Comparison of ENCODE assay signal across 16 mouse cellular contexts in the genomic region with DNA sequence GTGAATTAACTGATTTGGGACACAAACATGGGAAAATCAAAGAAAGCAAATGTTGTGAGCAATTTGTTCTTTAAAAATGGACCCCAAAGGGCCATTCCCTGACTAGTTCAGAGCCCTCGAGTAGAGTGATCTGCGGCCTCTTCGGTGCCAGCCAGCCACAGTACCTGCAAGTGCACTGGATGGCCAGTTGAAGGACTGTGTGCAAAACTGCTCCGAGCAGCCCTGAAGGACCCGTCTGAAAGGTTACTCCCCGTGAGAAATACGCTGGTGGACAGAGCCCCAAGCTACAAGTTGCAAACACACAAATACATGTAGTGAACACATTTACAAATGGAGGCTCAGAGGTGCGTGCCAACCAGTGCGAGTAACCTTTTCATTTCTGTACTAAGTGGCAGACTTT.
DNase-seq lines count a peak whose midpoint lies in the region; ATAC-seq and TF ChIP-seq lines count a peak whose summit lies in the region.
"Had no signal": no experiment of that assay in that cellular context is flagged by ENCODE, and none has a peak within 500 bp of the region (broad histone marks: within the 10 kb centered on the region; RNA-seq: fewer than 3 reads in every experiment).

No protein-coding gene starts in this region.

- no peak for ATAC-seq in forebrain, embryonic 15.5 days (replicated peaks)
- ATAC-seq in limb, embryonic 11.5 days (ENCODE audit: insufficient number of reproducible peaks, low FRiP score, low TSS enrichment, low read depth) = no peak
- ATAC-seq in midbrain, postnatal 0 days (ENCODE audit: low FRiP score) = 0 out of 2 replicates have a peak, but pooled peaks have one; percentile 13
- no peak for ATAC-seq in liver, postnatal 0 days

- TF ChIP-seq POLR2A in lung, adult 2 months (IDR thresholded peaks at IDR 0.05; ENCODE audit: borderline replicate concordance, extremely low read depth, low read depth, low read length) = no peak

- no peak for TF ChIP-seq CTCF in midbrain, postnatal 0 days (IDR thresholded peaks at IDR 0.05)
- TF ChIP-seq CTCF in liver, postnatal 0 days (IDR thresholded peaks at IDR 0.05; ENCODE audit: low read depth) = no peak
- TF ChIP-seq CTCF in lung, adult 2 months (IDR thresholded peaks at IDR 0.05; ENCODE audit: insufficient read depth, low read length) = no peak

- peak; percentile 39 for DNase-seq in embryonic facial prominence, embryonic 10.5 days (ENCODE audit: low spot score)
- DNase-seq in limb, embryonic 11.5 days (ENCODE audit: low spot score) = peak; percentile 61
- no peak for DNase-seq in midbrain, postnatal 0 days (ENCODE audit: low spot score)
- no peak for DNase-seq in gastrocnemius, postnatal 4 days (ENCODE audit: low spot score in 2 of 2)
- DNase-seq in liver, postnatal 0 days = no peak
- no peak for DNase-seq in right cerebral cortex, postnatal 10 days (ENCODE audit: low spot score in 2 of 2)
- DNase-seq in lung, adult 2 months = no peak
- DNase-seq: adrenal gland, postnatal 14 days; cerebellum, postnatal 14 days; gastrocnemius, postnatal 25 days; lung, adult 18-20 months; right cerebral cortex, postnatal 14 days had no signal

- H3K27me3 ChIP-seq in embryonic facial prominence, embryonic 10.5 days (replicated peaks; ENCODE audit: low read depth, poor library complexity, severe bottlenecking) = no peaks in the 10 kb centered on the region
- no peaks in the 10 kb centered on the region for H3K27me3 ChIP-seq in forebrain, embryonic 15.5 days
- H3K27me3 ChIP-seq in limb, embryonic 11.5 days (ENCODE audit: control insufficient read depth, insufficient read depth, low read length) = no peaks in the 10 kb centered on the region
- no peaks in the 10 kb centered on the region for H3K27me3 ChIP-seq in midbrain, postnatal 0 days (ENCODE audit: insufficient read depth, low read length)
- H3K27me3 ChIP-seq in liver, postnatal 0 days (ENCODE audit: insufficient read depth, low read length) = no peaks in the 10 kb centered on the region
- H3K27me3 ChIP-seq: embryonic facial prominence, embryonic 12.5 days; heart, embryonic 13.5 days; kidney, embryonic 15.5 days had no signal

- 51% methylated on average over 9 of the region's 9 CpGs for WGBS in embryonic facial prominence, embryonic 10.5 days
- 16% methylated on average over 9 of the region's 9 CpGs for WGBS in forebrain, embryonic 15.5 days
- 34% methylated on average over 9 of the region's 9 CpGs for WGBS in limb, embryonic 11.5 days
- WGBS in midbrain, postnatal 0 days = 37% methylated on average over 9 of the region's 9 CpGs
- WGBS in liver, postnatal 0 days (ENCODE audit: insufficient replicate concordance) = 82% methylated on average over 9 of the region's 9 CpGs
- WGBS in lung, adult 2 months = 67% methylated on average over 9 of the region's 9 CpGs

- peak overlapping the region; percentile 67 for H3K27ac ChIP-seq in embryonic facial prominence, embryonic 10.5 days (replicated peaks)
- peak overlapping the region; percentile 88 for H3K27ac ChIP-seq in forebrain, embryonic 15.5 days (replicated peaks)
- H3K27ac ChIP-seq in limb, embryonic 11.5 days (replicated peaks; ENCODE audit: low read depth, low read length) = peak overlapping the region; percentile 79
- H3K27ac ChIP-seq in midbrain, postnatal 0 days (ENCODE audit: low read depth, low read length) = peak overlapping the region; percentile 68
- no peak overlapping the region for H3K27ac ChIP-seq in liver, postnatal 0 days (ENCODE audit: low read depth)
- H3K27ac ChIP-seq: embryonic facial prominence, embryonic 12.5 days; heart, embryonic 13.5 days; kidney, embryonic 15.5 days had no signal

- H3K36me3 ChIP-seq in embryonic facial prominence, embryonic 10.5 days (replicated peaks) = peaks cover 27% of the 10 kb centered on the region; the same call in 1 of the 2 replicates
- H3K36me3 ChIP-seq in forebrain, embryonic 15.5 days = peaks cover 4% of the 10 kb centered on the region; the same call in 1 of the 2 replicates
- no peaks in the 10 kb centered on the region for H3K36me3 ChIP-seq in limb, embryonic 11.5 days (ENCODE audit: control insufficient read depth, insufficient read depth, low read length)
- H3K36me3 ChIP-seq in midbrain, postnatal 0 days (ENCODE audit: insufficient read depth, low read length) = peaks cover 3% of the 10 kb centered on the region; the same call in 1 of the 2 replicates
- 0 out of 2 replicates have a peak, but pooled peaks cover 6% of the 10 kb centered on the region for H3K36me3 ChIP-seq in liver, postnatal 0 days (replicated peaks; ENCODE audit: insufficient read depth, low read length)

- peak overlapping the region; percentile 23; the same call in 1 of the 2 replicates for H3K9ac ChIP-seq in forebrain, embryonic 15.5 days (replicated peaks)
- no peak overlapping the region for H3K9ac ChIP-seq in limb, embryonic 11.5 days (ENCODE audit: low read length)
- H3K9ac ChIP-seq in midbrain, postnatal 0 days (replicated peaks; ENCODE audit: low read length, poor library complexity, severe bottlenecking) = no peak overlapping the region
- H3K9ac ChIP-seq in liver, postnatal 0 days (replicated peaks) = no peak overlapping the region
- H3K9ac ChIP-seq: embryonic facial prominence, embryonic 12.5 days; heart, embryonic 13.5 days; kidney, embryonic 15.5 days had no signal

- no peak for TF ChIP-seq EP300 in liver, postnatal 0 days (IDR thresholded peaks at IDR 0.05; ENCODE audit: low read depth)

- no peak overlapping the region for H3K4me2 ChIP-seq in forebrain, embryonic 15.5 days (replicated peaks)
- H3K4me2 ChIP-seq in limb, embryonic 11.5 days (ENCODE audit: low read depth, severe bottlenecking) = no peak overlapping the region
- no peak overlapping the region for H3K4me2 ChIP-seq in midbrain, postnatal 0 days (ENCODE audit: low read depth, low read length, poor library complexity, severe bottlenecking)
- no peak overlapping the region for H3K4me2 ChIP-seq in liver, postnatal 0 days (ENCODE audit: low read depth, low read length)
- H3K4me2 ChIP-seq: embryonic facial prominence, embryonic 12.5 days; heart, embryonic 13.5 days; kidney, embryonic 15.5 days had no signal

- peaks cover 50% of the 10 kb centered on the region for H3K4me1 ChIP-seq in embryonic facial prominence, embryonic 10.5 days
- peaks cover 89% of the 10 kb centered on the region for H3K4me1 ChIP-seq in forebrain, embryonic 15.5 days
- peaks cover 39% of the 10 kb centered on the region for H3K4me1 ChIP-seq in limb, embryonic 11.5 days (ENCODE audit: control insufficient read depth, insufficient read depth, low read length)
- H3K4me1 ChIP-seq in midbrain, postnatal 0 days (ENCODE audit: insufficient read depth, low read length) = peaks cover 6% of the 10 kb centered on the region; the same call in 1 of the 2 replicates
- H3K4me1 ChIP-seq in liver, postnatal 0 days (ENCODE audit: insufficient read depth) = no peaks in the 10 kb centered on the region
- H3K4me1 ChIP-seq in lung, adult 2 months (ENCODE audit: control insufficient read depth, insufficient read depth, low read length) = no peaks in the 10 kb centered on the region

- no peak overlapping the region for H3K4me3 ChIP-seq in embryonic facial prominence, embryonic 10.5 days
- H3K4me3 ChIP-seq in forebrain, embryonic 15.5 days = no peak overlapping the region
- no peak overlapping the region for H3K4me3 ChIP-seq in limb, embryonic 11.5 days (ENCODE audit: low read depth, low read length)
- H3K4me3 ChIP-seq in midbrain, postnatal 0 days (ENCODE audit: low read depth, low read length) = no peak overlapping the region
- H3K4me3 ChIP-seq in liver, postnatal 0 days (ENCODE audit: low read depth, low read length) = no peak overlapping the region
- no peak overlapping the region for H3K4me3 ChIP-seq in lung, adult 2 months (replicated peaks; ENCODE audit: extremely low read depth, low read depth, low read length)
- H3K4me3 ChIP-seq: embryonic facial prominence, embryonic 12.5 days; heart, embryonic 13.5 days; kidney, embryonic 15.5 days had no signal

- no peaks in the 10 kb centered on the region for H3K9me3 ChIP-seq in embryonic facial prominence, embryonic 10.5 days
- no peaks in the 10 kb centered on the region for H3K9me3 ChIP-seq in forebrain, embryonic 15.5 days
- H3K9me3 ChIP-seq in limb, embryonic 11.5 days (ENCODE audit: control insufficient read depth, low read length) = no peaks in the 10 kb centered on the region
- no peaks in the 10 kb centered on the region for H3K9me3 ChIP-seq in midbrain, postnatal 0 days (ENCODE audit: low read length)
- no peaks in the 10 kb centered on the region for H3K9me3 ChIP-seq in liver, postnatal 0 days (ENCODE audit: low read length)
- H3K9me3 ChIP-seq: embryonic facial prominence, embryonic 12.5 days; heart, embryonic 13.5 days; kidney, embryonic 15.5 days had no signal

Comparison
In these comparisons a context has a peak if more than half of its experiments do, and no peak if none do; other contexts are left out.
1. DNase-seq: peak in embryonic facial prominence, embryonic 10.5 days (single experiment) and limb, embryonic 11.5 days (single experiment); none in midbrain, postnatal 0 days (single experiment), gastrocnemius, postnatal 4 days (0 of 2), liver, postnatal 0 days (single experiment), right cerebral cortex, postnatal 10 days (0 of 2) and lung, adult 2 months (single experiment).